Mouse (Mus musculus): ENCODE results near the gene Dtl.

Dtl gene

GRCm38 (mm10) chr1:191575458-191576247, at the start of gene Dtl, which contains the start of gene Ints7:
TSS of gene Dtl (minus strand) at chr1:191575544.
TSS of gene Ints7 (plus strand) at chr1:191575636.
- DNase-seq (ENCODE audit: low read depth): peak; percentile 100

DNA sequence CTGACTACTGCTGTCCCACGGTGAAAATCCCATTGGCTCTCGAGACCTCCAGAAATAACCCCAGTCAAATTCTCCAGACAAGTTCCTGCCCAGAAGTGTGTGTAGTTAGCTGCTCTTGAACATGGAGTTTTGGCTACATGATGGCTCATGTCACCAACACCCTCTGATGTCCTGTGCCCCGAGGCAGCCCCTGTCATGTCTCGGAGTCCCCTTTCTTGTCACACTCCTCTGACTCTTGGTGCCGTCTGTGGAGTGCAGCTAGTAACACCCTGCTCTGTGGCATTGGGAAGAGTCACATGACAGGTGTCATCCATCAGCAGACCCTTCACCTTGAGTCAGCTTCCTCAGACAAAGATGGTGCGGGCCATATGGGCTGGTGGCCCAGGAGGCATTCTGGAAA, 49.7 kb upstream of the Dtl start:
- DNase-seq (ENCODE audit: low read depth): no peak

DNA sequence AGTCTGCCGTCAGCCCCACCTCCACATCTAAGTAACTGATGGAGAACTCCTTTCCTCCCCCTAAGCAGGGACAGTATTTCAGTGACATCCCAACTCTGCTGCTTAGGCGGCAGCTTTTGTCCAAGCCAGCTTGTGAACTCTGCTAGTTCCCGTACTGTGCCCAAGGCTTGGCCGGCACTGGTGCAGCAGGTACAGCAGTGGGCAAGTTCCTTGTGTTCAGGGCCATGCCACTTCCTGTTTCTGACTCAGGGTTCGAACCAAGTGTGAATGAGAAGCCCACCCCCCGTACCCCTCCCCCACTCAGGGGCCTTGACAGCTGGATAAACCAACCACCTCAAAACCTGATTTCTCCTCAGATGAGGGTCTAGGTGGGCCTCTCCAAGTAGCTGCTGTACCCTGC, 49.1 kb upstream of the Dtl start:
- DNase-seq (ENCODE audit: low read depth): no peak

DNA sequence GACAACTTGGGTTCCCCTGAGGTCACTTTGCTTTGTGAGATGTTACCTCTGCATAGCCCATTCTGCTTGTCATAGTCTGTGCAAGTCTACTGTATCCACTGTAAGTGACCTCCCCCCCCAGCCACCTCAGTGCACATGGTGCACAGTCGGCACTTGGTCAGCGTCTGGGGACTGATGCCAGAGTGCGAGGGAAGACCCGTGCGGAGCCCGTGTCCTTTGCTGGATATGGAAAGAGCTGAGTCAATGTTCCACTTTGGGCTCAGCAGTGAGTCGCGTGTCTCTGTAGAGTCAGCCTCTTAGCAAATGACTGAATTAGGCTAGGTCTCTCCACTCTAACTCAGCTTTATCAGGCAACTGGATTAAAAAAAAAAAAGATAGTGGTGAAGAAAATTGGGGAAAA, 47.5 kb upstream of the Dtl start:
- DNase-seq (ENCODE audit: low read depth): no peak

DNA sequence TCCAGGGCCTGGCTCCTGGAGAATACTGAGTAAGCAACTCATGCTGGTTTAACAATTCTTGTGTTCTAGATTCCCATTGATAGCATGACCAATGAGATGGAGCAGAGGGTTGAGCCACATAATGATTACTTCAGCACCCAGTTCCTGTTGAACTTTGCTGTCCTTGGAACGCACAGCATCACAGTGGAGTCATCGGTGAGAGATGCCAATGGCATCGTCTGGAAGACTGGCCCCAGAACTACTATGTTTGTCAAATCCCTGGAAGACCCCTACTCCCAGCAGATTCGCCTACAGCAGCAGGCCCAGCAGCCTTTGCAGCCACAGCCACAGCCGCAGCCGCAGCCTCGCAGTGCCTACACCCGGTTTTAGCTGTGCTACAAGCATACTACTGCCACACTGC, 45.8 kb upstream of the Dtl start:
- DNase-seq (ENCODE audit: low read depth): no peak

DNA sequence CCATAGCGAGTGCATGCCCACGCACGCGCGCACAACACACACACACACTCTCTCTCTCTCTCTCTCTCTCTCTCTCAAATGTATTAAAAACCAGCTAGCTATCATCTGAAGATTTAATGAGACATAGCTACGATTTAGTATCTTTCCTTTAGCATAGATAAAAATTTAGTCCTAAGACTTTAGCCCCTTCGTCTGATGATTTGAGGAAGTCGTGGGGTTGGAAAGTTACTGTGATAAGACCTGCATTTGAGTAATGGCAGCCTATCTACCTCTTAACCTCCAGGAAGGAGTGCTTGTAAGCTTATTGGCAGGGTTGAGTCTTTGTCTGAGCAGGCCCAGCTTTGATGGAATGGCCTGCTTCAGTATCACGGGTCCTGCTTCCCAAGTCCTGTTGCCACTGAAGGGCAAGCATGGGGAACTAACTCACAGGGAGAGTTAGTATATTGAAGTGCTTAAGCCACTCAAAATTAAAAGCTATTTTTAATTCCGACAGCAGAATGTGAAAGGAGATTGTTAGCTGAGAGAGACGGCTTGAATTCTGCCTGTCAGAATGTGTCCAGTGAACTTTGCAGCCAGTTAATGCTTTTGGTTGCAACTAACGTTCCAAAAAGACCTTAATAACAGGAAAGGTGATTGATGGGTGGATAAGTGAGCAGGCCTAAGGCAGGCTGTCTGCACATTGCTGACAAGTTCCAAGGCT, 42.9 kb upstream of the Dtl start:
- DNase-seq (ENCODE audit: low read depth): no peak

DNA sequence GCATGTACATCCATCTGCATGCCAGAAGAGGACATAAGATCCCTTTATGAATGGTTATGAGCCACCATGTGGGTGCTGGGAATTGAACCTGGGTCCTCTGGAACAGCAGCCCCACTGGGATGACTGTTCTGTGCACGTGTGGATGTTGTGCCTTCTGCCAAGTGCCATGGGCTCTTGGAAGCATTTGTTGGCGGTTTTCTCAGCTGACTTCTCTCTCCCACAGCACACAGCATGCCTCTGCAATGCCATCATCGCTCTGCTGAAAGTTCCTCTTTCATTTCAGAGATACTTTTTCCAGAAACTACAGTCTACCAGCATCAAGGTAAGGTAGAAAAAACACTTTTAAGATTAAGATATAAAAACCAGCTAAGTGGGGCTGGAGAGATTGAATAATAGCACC, 42.2 kb upstream of the Dtl start:
- DNase-seq (ENCODE audit: low read depth): no peak

- DNase-seq (ENCODE audit: low read depth): no peak
These were observed 40.9 kb upstream of the Dtl start for GRCm38 (mm10) chr1:191616245-191616644.

DNA sequence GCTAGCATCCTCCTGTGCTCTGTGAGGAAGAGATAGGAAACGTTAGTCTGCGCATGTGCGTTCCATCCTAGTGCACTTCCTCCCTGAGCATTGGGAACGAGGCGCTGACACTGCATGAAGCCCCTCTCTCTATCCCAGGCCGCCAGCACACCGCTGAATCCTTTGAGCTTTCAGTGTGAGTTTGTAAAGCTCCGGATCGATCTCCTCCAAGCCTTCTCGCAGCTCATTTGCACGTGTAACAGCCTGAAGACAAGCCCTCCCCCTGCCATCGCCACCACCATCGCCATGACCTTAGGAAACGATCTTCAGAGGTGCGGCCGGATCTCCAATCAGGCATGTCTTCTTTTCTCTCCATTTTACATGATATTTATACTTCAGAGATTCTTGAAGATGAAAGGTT, 37.5 kb upstream of the Dtl start:
- no peak for DNase-seq (ENCODE audit: low read depth)

DNA sequence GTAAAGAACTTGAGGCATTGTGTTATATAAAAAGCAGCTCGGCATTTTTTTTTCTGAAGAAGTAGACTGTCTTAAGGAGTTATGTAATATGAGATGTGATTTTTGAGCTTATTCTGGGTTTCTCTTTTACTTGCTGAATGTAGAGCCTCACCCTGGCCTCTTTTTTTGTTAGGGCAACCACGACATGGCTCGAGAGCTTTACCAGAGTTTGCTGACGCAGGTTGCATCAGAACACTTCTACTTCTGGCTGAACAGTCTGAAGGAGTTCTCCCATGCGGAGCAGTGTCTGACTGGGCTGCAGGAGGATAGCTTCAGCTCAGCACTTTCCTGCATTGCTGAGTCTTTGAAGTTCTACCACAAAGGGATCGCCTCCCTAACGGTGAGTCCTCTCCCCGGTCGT, 36.3 kb upstream of the Dtl start:
- no peak for DNase-seq (ENCODE audit: low read depth)

DNA sequence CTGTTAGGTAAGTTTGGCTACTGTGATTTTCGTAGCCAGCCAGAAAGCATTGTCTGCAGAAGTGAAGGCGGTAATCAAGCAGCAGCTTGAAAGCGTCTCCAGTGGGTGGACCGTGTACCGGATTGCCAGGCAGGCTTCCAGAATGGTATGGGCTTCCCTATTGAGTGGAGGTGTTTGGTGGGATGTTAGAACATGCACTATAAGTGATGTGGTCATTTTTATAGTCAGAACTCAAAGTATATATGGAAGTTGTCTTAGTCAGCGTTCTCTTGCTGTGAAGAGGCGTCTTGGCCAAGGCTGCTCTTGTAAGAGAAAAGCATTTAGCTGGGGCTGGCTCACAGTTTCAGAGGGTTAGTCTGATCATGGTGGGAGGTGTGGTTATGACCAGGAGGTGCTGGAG, 35.0 kb upstream of the Dtl start:
- no peak for DNase-seq (ENCODE audit: low read depth)

- DNase-seq (ENCODE audit: low read depth): no peak
These were observed 34.2 kb upstream of the Dtl start for GRCm38 (mm10) chr1:191609578-191609977.

GRCm38 (mm10) chr1:191609051-191609450, 33.7 kb upstream of the Dtl start:
- no peak for DNase-seq (ENCODE audit: low read depth)

- no peak for DNase-seq (ENCODE audit: low read depth)
These were observed 29.3 kb upstream of the Dtl start for GRCm38 (mm10) chr1:191604690-191605089.

DNA sequence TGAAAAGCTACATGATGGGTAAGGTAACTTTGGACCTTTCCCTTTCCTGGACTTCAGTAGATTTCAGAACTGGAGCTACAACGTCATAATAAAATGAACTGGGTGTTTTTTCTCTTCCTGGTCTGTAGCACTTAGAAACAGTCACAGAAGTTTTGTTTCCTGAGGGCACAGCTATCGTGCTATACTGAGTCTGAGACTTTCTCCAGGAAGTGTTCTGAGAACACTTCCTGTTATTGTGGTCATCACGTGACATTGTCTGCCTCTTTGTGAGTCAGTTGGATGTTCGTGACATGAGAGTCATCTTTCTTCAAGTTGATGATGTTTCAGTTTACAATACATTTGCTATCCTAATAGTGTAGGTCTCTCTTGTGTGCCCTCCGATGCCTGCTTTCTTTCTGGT, 23.9 kb upstream of the Dtl start:
- DNase-seq (ENCODE audit: low read depth): no peak

GRCm38 (mm10) chr1:191596076-191596475, 20.7 kb upstream of the Dtl start:
- no peak for DNase-seq (ENCODE audit: low read depth)

GRCm38 (mm10) chr1:191592016-191592720, 16.8 kb upstream of the Dtl start:
- DNase-seq (ENCODE audit: low read depth): no peak

DNA sequence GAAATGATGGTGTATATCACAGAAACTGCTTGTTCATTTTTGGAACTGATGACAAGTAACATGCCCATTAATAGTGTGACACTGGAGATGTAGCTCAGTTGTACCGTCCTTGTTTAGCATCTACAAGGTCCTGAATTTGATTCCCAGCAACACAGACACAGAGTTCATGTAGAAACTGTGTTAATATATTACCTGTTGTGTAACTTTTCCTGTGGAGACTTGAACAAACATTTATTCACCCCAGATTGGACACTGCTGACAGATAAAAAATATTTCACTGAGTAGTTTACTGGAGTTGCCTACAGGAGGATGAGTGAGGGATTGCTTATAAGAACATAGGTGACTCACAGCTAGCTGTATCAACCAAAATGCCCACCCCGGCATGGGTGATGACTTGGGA, 13.4 kb upstream of the Dtl start:
- DNase-seq (ENCODE audit: low read depth): no peak

- DNase-seq (ENCODE audit: low read depth): no peak
These were observed 11.7 kb upstream of the Dtl start for GRCm38 (mm10) chr1:191587062-191587461.

GRCm38 (mm10) chr1:191585704-191586103, 10.4 kb upstream of the Dtl start:
- no peak for DNase-seq (ENCODE audit: low read depth)

GRCm38 (mm10) chr1:191584483-191584882, 9.1 kb upstream of the Dtl start:
- no peak for DNase-seq (ENCODE audit: low read depth)

GRCm38 (mm10) chr1:191583836-191584235, 8.5 kb upstream of the Dtl start:
- DNase-seq (ENCODE audit: low read depth): no peak

GRCm38 (mm10) chr1:191581641-191582040, 6.3 kb upstream of the Dtl start:
- DNase-seq (ENCODE audit: low read depth): no peak

Measured in c-Kit-positive CD71-negative TER-119-negative erythroid progenitor cells, embryonic 14.5 days (primary cell).